Mouse (Mus musculus) hindbrain, embryonic 11.5 days (tissue): ENCODE measurements around the gene Frmd5. TPM values are rescaled to one million over a fixed set of nuclear protein-coding genes. Genes with fewer than 3 reads are reported as not detected.
"Not testable (repeated sequence)": the region's sequence is repeated elsewhere in the genome, so short reads cannot be mapped to it uniquely, and the experiment has no call there.

Experiments
- ATAC-seq: fragments of 200-750 bp; cut with Nextera tagmentation; 2 replicates; pipeline ENCODE4 v1.8.0; 2017; ENCODE audit warnings: mild to moderate bottlenecking, moderate TSS enrichment, moderate library complexity; ENCODE audit not compliant: low FRiP score
- DNase-seq: peaks from one replicate; pipeline ENCODE4 v3.0.0-alpha.2; 2015; ENCODE audit warnings: low spot score
- H3K27ac ChIP-seq: fragments of 300-500 bp; sonication (generic); 2 replicates; pipeline ENCODE4 v1.5.1; 2014; ENCODE audit warnings: mild to moderate bottlenecking, low read depth, low read length
- H3K27me3 ChIP-seq: fragments of 300-500 bp; sonication (generic); 2 replicates; pipeline ENCODE4 v1.6.1; 2014; ENCODE audit warnings: mild to moderate bottlenecking, low read length, moderate library complexity, mixed read lengths; ENCODE audit not compliant: control insufficient read depth, insufficient read depth
- H3K36me3 ChIP-seq: fragments of 300-500 bp; sonication (generic); 2 replicates; pipeline ENCODE4 v1.6.1; 2014; ENCODE audit warnings: mild to moderate bottlenecking, low read length, moderate library complexity, mixed read lengths; ENCODE audit not compliant: control insufficient read depth, insufficient read depth
- H3K4me1 ChIP-seq: fragments of 300-500 bp; sonication (generic); replicated peaks from 2 replicates; pipeline ENCODE4 v1.6.1; 2014; ENCODE audit warnings: low read length, mixed read lengths; ENCODE audit not compliant: control insufficient read depth, insufficient read depth
- H3K4me2 ChIP-seq: fragments of 300-500 bp; sonication (generic); replicated peaks from 2 replicates; pipeline ENCODE4 v1.6.1; 2014; ENCODE audit warnings: mild to moderate bottlenecking, low read depth, low read length
- H3K4me3 ChIP-seq: fragments of 300-500 bp; sonication (generic); 2 replicates; pipeline ENCODE4 v1.5.1; 2014; ENCODE audit warnings: low read depth, low read length
- H3K9ac ChIP-seq: fragments of 300-500 bp; sonication (generic); 2 replicates; pipeline ENCODE4 v1.6.1; 2014; ENCODE audit warnings: low read depth, low read length
- H3K9me3 ChIP-seq: fragments of 300-500 bp; sonication (generic); 2 replicates; pipeline ENCODE4 v1.6.1; 2016; ENCODE audit warnings: low read length; ENCODE audit not compliant: control insufficient read depth
- WGBS: fragments of 180-500 bp; shearing (Covaris S2); extraction: QIAGEN DNeasy Blood & Tissue Kit; methylation state at CpG from one replicate; pipeline ENCODE4 v1.1.7; 2014; 5-methylcytosine and 5-hydroxymethylcytosine counted together
- polyA plus RNA-seq: library from polyadenylated mRNA; unstranded; fragments of >200 nt; fragmentation: Nextera tagmentation; extraction: Ambion mirVana; gene quantifications from 2 replicates; pipeline ENCODE4 v1.2.1, GENCODE M21; 2014

The Frmd5 gene
- polyA plus RNA-seq, 1 experiment from 2014 or later: 18.5 TPM

DNA sequence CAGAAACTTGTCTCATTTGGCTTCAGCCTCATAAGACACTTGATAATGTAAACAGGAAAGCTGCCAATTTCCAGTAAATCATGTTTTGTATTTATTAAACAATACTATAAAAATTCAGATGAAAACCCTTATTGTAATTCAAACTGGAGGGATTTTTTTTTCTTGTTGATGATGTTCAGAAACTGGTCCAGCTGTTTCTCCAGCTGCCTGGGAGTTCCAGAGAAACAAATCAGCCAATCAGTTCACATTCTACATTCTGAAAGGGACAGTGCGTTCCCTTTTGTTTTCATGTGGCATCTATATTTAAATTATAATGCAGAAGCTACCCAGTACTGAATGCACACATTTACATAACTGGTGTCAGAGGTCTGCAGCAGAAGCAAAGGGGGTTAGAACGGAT lies 19.3 kb upstream of the Frmd5 start:
- Histone ChIP-seq H3K27me3 (no peaks in the 10 kb centered on the region), H3K9me3 (no peaks in the 10 kb centered on the region), H3K27ac (no peak overlapping the region), H3K9ac (no peak overlapping the region), H3K4me3 (no peak overlapping the region), H3K36me3 (no peaks in the 10 kb centered on the region), H3K4me1 (no peaks in the 10 kb centered on the region), H3K4me2 (no peak overlapping the region)
- WGBS: 32% methylated on average over 2 of the region's 2 CpGs
- DNase-seq (no peak), ATAC-seq (no peak)

DNA sequence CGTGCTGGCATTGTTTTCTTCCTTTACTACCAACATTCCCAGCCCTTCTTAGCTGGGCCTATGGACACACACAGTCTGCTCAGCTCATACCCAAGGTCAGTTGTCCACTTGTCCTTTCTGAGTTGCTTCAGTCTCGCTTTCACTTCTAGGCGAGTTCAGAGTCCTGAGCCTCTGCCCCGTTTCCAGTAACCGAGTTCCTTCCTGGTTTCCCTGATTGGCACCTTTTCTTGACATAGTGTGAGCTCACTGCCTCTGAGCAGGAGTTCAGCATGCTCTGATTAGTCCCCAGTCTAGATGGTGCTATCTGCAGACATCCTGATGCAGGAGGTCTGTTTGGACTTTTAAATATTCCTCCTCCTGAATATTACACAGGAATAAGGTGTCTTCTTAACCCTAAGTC lies 17.8 kb upstream of the Frmd5 start:
- no peak for ATAC-seq
- Histone ChIP-seq H3K4me1 (no peaks in the 10 kb centered on the region), H3K27me3 (no peaks in the 10 kb centered on the region), H3K9me3 (no peaks in the 10 kb centered on the region), H3K9ac (no peak overlapping the region), H3K4me3 (no peak overlapping the region), H3K4me2 (no peak overlapping the region), H3K27ac (no peak overlapping the region), H3K36me3 (no peaks in the 10 kb centered on the region)
- DNase-seq: no peak
- WGBS: 66% methylated on average over 5 of the region's 5 CpGs

DNA sequence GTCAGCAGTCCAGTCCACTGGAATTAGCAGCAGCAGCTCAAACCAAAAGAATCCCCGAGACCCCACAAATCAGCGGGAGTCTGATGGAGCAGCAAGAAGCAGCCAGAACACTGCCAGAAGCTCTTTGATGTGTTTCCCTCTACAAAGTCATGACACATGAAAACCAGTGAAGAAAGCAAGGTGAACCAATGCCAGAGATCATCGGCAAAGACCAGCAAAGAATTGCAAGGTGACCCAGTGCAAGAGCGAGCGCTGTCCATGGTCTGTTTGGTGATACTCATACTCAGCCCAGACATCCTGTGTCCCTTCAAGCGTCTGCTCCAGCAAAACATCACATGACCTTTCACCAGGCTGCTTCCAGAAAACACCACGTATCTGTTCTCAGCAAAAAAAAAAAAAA lies 14.9 kb upstream of the Frmd5 start:
- DNase-seq (no peak), ATAC-seq (no peak)
- Histone ChIP-seq H3K27me3 (no peaks in the 10 kb centered on the region), H3K9ac (no peak overlapping the region), H3K4me1 (no peaks in the 10 kb centered on the region), H3K9me3 (no peaks in the 10 kb centered on the region), H3K27ac (no peak overlapping the region), H3K36me3 (no peaks in the 10 kb centered on the region), H3K4me3 (no peak overlapping the region), H3K4me2 (no peak overlapping the region)
- 93% methylated on average over 7 of the region's 7 CpGs for WGBS

DNA sequence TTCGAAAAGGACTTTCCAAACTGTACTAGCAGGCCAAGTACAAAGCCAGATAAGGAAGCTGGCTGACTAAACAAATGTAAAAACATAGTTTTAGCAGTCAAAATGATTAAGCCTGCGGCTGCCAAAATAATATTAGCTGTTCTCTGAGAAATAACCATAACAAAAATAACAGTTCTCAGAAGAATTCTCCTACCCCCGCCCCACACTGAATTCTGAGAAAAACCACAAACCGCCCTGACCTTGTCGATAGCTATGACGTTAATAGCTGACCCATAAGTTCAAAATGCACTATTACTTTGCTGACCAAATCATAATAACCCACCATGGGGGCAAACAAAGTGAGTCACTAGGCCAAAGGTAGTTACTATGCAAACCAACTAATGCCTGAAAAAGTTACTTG lies 4.0 kb upstream of the Frmd5 start:
- DNase-seq, H3K36me3 ChIP-seq, H3K9me3 ChIP-seq, H3K9ac ChIP-seq, H3K4me3 ChIP-seq, H3K27ac ChIP-seq, H3K4me2 ChIP-seq, H3K27me3 ChIP-seq, ATAC-seq, H3K4me1 ChIP-seq: not testable (repeated sequence)
- WGBS: 89% methylated on average over 6 of the region's 6 CpGs

DNA sequence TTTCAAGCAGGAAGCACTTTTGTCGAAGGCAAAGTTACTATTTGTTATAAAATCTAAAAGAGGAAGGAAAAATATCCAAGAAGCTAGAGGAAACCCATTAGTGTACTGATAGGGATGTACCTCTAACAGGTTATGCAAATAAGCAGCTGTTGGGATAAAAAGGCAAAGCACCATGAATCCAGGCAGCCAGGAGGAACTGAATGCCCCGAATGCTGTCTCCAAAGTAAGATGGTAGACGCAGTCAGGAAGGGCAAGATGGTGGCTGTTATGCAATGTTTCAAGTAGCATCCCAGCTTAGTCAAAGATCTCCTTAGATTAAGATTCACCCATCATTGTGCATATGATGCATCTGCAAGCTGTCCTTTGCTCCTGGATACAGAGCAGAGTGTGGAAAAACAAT lies 2.2 kb upstream of the Frmd5 start:
- Histone ChIP-seq H3K4me2 (no peak overlapping the region), H3K27ac (no peak overlapping the region), H3K27me3 (no peaks in the 10 kb centered on the region), H3K4me3 (no peak overlapping the region), H3K9me3 (no peaks in the 10 kb centered on the region), H3K4me1 (no peaks in the 10 kb centered on the region), H3K9ac (no peak overlapping the region), H3K36me3 (no peaks in the 10 kb centered on the region)
- DNase-seq: no peak
- 86% methylated on average over 3 of the region's 3 CpGs for WGBS
- ATAC-seq: no peak

DNA sequence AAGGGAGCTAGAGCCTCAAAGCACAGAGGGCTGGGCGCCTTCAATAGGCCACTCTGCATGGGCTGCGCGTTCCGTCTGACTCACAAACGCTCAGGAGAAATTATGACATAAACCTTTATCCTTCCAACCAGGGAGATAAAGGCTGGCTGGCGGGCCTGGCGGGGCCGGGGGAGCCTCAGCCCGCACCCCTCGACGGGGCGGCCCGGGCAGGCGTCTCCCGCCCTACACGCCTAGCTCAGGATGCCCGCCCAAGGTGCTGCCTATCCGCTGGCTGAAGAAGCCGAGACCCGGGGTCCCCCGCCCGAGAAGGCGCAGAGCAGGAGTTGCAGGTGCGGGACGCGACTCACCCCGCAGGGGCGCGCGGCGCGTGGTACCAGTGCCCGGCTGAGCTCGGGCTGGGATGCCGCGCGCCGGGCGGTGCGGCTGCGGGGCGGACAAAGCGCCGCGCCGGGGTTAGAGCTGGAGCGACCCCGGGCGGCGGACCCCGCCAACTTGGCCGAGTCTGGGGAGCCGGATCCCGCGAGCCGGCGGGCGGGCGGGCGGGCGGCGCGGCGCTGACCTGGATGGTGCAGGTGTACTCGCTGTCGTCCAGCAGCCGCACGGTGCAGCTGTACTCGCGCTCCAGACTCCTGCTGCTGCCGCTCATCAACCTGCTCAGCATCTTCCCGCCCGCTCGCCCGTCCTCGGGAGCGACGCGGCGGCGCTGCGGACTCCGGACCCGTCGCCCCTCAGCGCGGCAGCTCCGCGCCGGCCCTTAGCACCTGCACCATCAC lies 530 bp downstream of the Frmd5 start:
- peak overlapping the region; percentile 91 for H3K9ac ChIP-seq
- no peaks in the 10 kb centered on the region for H3K36me3 ChIP-seq
- DNase-seq (peak; percentile 78), ATAC-seq (peak; percentile 87)
- peak overlapping the region; percentile 91 for H3K27ac ChIP-seq
- WGBS: under 1% methylated on average over 55 of the region's 90 CpGs
- no peaks in the 10 kb centered on the region for H3K27me3 ChIP-seq
- H3K9me3 ChIP-seq: no peaks in the 10 kb centered on the region
- peaks cover 3% of the 10 kb centered on the region; the same call in 1 of the 2 replicates for H3K4me1 ChIP-seq
- H3K4me3 ChIP-seq: peak overlapping the region; percentile 80
- H3K4me2 ChIP-seq: peak overlapping the region; percentile 92

DNA sequence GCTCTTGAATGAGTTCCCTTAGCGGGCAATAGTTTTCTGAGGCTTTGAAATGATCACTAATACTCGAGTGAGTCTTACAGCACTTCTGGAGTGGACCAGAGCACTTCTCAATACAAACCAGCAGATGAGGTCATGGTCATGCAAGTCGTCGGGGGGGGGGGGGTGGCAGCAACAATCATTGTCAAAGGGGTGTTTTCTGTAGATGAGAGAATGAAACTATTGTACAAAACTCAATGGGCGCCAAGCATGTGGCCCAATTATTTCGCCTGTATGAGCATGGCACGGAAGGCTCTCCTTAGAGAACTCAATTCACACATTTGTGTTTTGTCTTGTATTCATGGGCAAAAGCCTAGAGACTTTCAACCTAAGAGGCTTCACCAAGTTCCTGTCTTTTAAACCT lies 7.8 kb downstream of the Frmd5 start:
- Histone ChIP-seq H3K4me2 (no peak overlapping the region), H3K9ac (no peak overlapping the region), H3K9me3 (no peaks in the 10 kb centered on the region), H3K4me1 (peaks cover 3% of the 10 kb centered on the region; the same call in 1 of the 2 replicates), H3K4me3 (no peak overlapping the region), H3K27me3 (no peaks in the 10 kb centered on the region), H3K27ac (no peak overlapping the region), H3K36me3 (no peaks in the 10 kb centered on the region)
- no peak for ATAC-seq
- DNase-seq: no peak
- 81% methylated on average over 7 of the region's 7 CpGs for WGBS

DNA sequence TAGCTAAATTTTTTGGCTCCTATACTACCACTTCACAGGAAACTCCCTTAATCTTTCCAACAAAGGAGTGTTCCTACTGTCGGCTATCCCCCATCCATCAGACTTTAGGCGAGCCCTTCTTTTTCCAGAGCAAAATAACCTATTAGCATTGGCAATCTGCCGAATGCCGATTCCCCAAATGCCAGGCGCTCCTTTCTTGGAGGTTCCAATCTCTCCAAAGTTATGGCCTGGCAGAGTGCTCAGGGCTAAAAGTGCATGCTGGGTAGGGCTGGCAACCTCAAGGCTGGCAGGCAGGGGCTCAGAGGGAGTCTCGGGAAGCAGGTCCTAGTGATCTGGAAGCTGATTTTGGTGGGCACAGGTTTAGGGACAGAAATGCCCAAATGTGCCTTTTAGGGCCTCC lies 10.9 kb downstream of the Frmd5 start:
- H3K4me2 ChIP-seq: no peak overlapping the region

DNA sequence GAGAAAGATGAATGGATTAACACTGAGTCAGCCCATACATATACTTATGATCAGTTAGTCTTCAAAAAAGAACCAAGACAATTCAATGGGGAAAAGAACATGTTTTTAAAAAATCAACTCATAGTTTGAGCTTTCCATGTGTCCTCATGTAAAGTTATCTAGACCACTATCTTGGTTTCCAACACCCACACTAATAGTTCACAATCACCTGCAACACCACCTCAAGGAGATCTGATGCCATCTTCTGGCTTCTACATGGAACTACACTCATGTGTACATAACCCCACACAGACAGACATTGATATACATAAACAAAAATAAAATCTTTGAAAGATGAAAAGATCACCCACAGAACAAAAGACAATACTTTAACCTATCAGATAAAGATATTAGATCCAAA lies 17.1 kb downstream of the Frmd5 start:
- ATAC-seq (no peak), DNase-seq (no peak)
- Histone ChIP-seq H3K36me3 (no peaks in the 10 kb centered on the region), H3K9ac (no peak overlapping the region), H3K27me3 (no peaks in the 10 kb centered on the region), H3K4me3 (no peak overlapping the region), H3K4me2 (no peak overlapping the region), H3K27ac (no peak overlapping the region), H3K9me3 (no peaks in the 10 kb centered on the region), H3K4me1 (no peaks in the 10 kb centered on the region)

More for the DNA sequence above, 10.9 kb downstream of the Frmd5 start:
- Histone ChIP-seq H3K27ac (no peak overlapping the region), H3K9me3 (no peaks in the 10 kb centered on the region), H3K36me3 (no peaks in the 10 kb centered on the region), H3K4me3 (no peak overlapping the region), H3K9ac (no peak overlapping the region), H3K4me1 (no peaks in the 10 kb centered on the region), H3K27me3 (no peaks in the 10 kb centered on the region)
- WGBS: 92% methylated on average over 6 of the region's 6 CpGs
- DNase-seq (no peak), ATAC-seq (no peak)
